Mouse (Mus musculus) layer of hippocampus, postnatal 14 days (tissue): ENCODE measurements around the gene Gbp2b. TPM values are rescaled to one million over a fixed set of nuclear protein-coding genes. Genes with fewer than 3 reads are reported as not detected.
A peak's percentile ranks its signal among the peaks of the same experiment; 100 is the strongest.
"Not testable (repeated sequence)": the region's sequence is repeated elsewhere in the genome, so short reads cannot be mapped to it uniquely, and the experiment has no call there.

Experiments used
- DNase-seq, 2 experiments: peaks; one replicate each; pipeline ENCODE4 v3.0.0; 2021 to 2022; ENCODE audit warnings: low spot score in 2 of 2, mixed read lengths in 1 of 2
- microRNA-seq, 2 experiments: library from miRNA; unstranded; fragments of <30 nt; microRNA quantifications; one replicate each; pipeline ENCODE4 v1.2.0; 2021
- total RNA-seq, 2 experiments: library from RNA; stranded (reverse); gene quantifications; 2 replicates each; pipeline ENCODE4 v1.2.3; 2021

Gbp2b gene
- total RNA-seq, 2 experiments from 2014 or later, result not detected

DNA sequence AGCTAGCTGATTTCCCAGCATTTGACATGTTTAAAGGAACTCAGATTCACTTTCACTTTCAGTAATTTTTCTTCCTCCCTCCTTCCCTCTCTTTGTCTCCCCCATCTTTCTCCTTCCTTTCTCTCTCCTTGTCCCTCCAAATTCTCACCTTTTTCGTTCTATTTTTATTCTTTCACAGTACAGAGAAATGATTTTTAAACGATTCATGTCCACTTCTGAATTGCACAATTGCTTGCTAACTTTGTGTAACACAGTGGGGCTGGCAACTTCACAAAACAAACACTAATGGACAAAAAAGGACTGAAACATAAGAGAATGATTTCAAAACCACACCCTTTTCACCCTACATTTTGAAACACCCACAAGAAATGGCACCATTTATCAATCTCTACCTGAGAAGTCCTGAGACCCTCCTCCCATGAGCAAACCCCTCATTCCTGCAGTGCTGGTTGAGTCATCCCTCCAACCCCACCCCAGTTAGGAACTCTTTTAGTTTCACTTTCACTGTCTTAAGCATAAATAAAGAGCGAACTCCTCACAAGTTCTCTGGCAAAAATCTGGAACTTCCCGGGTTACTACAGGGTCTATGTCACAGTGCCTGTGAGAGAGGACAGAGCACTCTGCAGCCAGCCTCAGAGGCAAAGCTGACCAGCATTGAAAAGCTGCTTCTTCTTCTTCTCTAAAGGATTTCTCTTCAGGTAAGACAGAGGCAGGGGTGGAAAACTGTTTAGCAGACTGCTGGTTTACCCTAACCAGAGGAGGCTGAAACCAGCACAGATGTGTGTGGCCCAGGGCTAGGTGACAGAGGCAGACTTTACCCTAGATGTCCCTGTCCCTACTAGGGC is 25.7 kb downstream of the Gbp2b start, which contains the start of gene Gbp2:
TSS of gene Gbp2 (plus strand) at position 492 of the 845 bp plus-strand sequence.
- no peak for DNase-seq

GRCm38 (mm10) chr3:142620956-142621562 is 26.4 kb downstream of the Gbp2b start:
- no peak for DNase-seq

DNA sequence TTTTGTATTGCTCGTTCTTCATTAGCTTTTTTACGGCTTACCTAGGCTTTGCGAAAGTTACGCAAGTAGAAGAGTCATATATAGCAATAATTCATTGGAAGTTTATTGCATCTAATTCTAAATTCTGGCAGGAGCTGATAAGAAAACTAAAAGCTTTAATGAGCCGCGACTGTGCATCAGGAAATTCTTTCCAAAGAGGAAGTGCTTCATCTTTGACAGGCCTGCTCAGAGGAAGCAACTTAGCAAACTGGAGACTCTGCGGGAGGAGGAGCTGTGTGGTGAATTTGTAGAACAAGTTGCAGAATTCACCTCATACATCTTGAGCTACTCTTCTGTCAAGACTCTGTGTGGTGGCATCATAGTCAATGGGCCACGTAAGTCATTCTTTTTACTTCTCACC is 35.7 kb downstream of the Gbp2b start:
- DNase-seq, result no peak

GRCm38 (mm10) chr3:142640201-142640600 is 45.6 kb downstream of the Gbp2b start:
- DNase-seq, result peak; percentile 17 to 22

GRCm38 (mm10) chr3:142645949-142646348 is 51.3 kb downstream of the Gbp2b start:
- peak; percentile 46 to 66 for DNase-seq

GRCm38 (mm10) chr3:142647836-142648235 is 53.2 kb downstream of the Gbp2b start:
- not testable (repeated sequence) for DNase-seq

GRCm38 (mm10) chr3:142650205-142650604 is 55.6 kb downstream of the Gbp2b start:
- no peak for DNase-seq

- no peak for DNase-seq
Measured at GRCm38 (mm10) chr3:142664723-142665122, 70.1 kb downstream of the Gbp2b start.

Small RNA genes lying within 50 kb of the gene (microRNA-seq; reads per million reads assigned to microRNA genes)
- gene Mir6381, result 0 reads per million in 2 experiments

Other genes with a start within 250 kb of the Gbp2b start
- 10 to 100 TPM; 25.2 to 28.7 TPM for gene Pdlim5, start 199.2 kb upstream of the Gbp2b start, total RNA-seq
- 1 to 10 TPM; 1.3 to 1.5 TPM for gene Gbp5, start 100.9 kb upstream of the Gbp2b start, total RNA-seq
- 1 to 10 TPM; 2.7 to 2.8 TPM for gene Gbp7, start 64.5 kb upstream of the Gbp2b start, total RNA-seq
- 1 to 10 TPM; 3.0 to 3.9 TPM for gene Gbp3, start 34.8 kb upstream of the Gbp2b start, total RNA-seq
- 1 to 10 TPM in 1 of 2 experiments, under 1 TPM in 1; 0.79 to 1.8 TPM for gene Gbp2, start 25.8 kb downstream of the Gbp2b start, total RNA-seq
- gene Kyat3, start 106.2 kb downstream of the Gbp2b start, total RNA-seq, result 1 to 10 TPM; 4.8 to 7.3 TPM
- gene Gtf2b, start 170.2 kb downstream of the Gbp2b start, total RNA-seq, result 10 to 100 TPM; 40.6 to 41.5 TPM